Mouse (Mus musculus) cerebellum, postnatal 36 days (tissue): ENCODE measurements at regions not wholly inside any gene's neighbourhood (a gene's known extent, or its start where the extent isn't known, plus 50 kb on each side); places are given as distances from the start of the nearest gene placed in this dataset.
"Not testable (repeated sequence)": the region's sequence is repeated elsewhere in the genome, so short reads cannot be mapped to it uniquely, and the experiment has no call there.

Experiments used
- DNase-seq, 2 experiments: peaks; one replicate each; pipeline ENCODE4 v3.0.0; 2021 to 2022; ENCODE audit warnings: mixed read lengths in 2 of 2

DNA sequence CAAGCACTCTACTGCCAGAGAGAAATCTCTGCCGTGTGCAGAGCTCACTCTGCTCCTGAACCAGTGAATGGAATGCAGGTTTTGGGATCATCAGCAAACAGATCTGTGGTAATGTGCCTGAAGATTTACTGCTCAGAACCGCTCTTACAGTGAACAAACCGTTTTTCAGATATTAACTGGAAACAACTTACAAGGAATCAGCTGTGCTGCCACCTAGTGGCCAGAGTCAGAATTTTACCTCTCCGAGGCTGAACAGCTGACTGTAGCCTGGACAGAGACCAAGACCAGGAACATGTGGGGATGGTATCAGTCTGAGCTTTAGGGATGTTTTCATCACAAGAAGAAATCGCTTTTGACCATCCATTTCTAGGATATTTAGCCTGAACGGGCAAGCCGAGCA, 65.3 kb downstream of the Gm15023 start:
- peak in 1 of 2 experiments; percentile 28 for DNase-seq

DNA sequence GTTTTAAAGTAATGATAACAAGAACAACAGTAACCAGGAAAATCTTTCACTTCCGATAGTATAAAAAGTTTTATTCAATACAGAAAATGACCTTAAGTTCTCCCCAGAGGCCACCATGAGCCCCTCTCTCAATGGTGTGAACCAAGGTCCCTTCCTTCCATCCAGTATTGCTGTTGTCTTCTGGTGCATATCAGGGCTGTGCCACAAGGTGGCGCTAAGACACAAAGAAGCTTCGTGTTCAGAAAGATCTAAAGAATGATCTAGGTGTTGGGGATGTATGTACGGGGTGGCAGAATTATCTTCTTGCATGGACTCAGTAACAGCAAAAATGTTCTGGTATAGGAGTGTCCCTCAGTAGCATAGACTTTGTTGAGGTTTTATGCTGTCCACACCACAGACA, 66.6 kb downstream of the Gm15023 start:
- DNase-seq: peak; percentile 14 to 16

DNA sequence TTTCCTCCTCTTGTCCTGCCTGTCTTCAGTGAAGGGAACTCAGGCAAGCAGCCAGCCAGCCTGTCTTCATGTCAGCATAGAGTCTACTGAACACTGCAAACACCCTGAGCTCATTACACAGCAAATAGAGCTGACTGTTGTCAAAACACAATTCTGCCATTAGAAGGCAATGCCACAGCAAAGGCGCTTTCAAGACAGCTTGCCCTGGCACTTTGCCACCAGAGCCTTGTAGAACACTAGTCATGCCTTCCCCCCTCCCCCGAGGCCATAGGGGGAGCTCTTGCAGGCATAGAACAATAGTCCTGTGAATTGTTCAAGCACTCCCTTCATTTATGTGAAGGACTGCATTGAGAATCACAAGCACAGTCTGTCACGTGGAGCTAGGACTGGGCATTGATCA, 75.8 kb downstream of the Gm15023 start:
- DNase-seq: no peak

DNA sequence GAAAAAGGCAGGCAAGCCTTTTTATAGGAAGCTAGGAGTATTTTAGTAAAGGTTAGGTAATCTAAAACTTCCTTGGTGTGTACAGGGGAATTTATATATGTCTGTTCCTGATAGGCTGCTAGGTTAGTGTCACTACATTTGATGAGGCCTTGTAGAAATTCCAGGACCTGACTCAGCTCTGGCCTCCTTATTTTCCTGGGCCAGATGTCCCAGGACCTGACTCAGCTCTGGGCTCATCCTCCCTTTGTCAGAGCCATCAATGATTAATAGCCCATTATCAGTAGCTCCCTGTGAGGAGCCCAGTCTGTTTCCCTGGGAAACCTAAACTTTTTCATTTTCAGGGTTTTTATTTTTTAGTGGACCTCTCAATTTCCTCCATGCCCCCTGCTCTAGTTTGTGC, 79.3 kb downstream of the Gm15023 start:
- DNase-seq: no peak

DNA sequence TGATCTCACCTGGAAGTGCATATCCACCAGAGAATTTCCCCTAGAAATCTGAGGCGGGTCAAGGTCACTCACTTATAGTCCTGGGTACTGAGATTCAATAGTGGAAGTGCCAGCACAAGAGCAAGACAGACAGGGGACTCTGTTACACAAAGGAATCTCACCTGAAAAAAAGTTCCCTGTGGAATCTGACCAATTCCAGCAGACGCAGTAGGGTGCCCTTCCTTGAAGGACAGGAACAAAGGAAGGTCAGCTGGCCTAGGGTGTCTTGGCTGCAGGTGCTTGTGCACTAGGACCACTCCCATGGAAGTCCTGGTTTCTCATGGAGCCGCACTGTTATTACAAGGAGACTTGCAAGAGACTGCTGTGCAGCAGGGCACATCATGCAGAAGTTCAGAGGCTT, 81.2 kb downstream of the Gm15023 start:
- no peak for DNase-seq

DNA sequence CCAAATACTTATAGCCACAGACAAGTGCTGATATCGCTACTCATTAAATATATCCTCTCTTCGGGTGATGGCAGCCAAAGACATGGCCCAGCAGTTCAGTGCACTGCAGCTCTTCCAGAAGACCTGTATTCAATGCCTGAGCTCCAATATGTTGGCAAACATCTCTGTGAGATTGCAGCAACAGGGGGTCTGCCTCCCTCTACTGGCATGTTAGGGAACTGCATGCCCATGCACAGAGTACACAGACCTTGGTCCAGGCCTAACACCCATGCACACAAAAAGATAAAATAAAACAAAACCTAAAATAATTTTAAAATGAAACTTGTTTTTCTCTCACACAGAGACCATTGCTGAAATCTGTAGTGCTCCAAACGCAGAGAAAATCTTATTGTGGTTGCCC, 82.1 kb upstream of the Zmat1 start:
- peak; percentile 38 to 55 for DNase-seq

DNA sequence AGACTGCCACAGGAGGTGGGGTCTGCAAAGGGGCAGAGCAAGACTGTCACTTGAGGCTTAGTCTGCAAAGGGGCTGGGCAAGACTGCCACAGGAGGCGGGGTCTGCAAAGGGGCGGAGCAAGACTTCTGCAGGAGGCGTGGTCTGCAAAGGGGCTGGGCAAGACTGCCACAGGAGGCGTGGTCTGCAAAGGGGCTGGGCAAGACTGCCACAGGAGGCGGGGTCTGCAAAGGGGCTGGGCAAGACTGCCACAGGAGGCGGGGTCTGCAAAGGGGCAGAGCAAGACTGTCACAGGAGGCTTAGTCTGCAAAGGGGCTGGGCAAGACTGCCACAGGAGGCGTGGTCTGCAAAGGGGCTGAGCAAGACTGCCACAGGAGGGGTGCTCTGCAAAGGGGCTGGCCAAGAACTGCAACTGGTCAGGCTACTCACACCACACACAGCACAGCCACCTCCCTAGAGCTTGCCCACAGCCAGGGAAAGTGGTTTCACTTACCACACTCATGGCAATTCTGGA, 78.1 kb upstream of the Zmat1 start:
- not testable (repeated sequence) for DNase-seq

DNA sequence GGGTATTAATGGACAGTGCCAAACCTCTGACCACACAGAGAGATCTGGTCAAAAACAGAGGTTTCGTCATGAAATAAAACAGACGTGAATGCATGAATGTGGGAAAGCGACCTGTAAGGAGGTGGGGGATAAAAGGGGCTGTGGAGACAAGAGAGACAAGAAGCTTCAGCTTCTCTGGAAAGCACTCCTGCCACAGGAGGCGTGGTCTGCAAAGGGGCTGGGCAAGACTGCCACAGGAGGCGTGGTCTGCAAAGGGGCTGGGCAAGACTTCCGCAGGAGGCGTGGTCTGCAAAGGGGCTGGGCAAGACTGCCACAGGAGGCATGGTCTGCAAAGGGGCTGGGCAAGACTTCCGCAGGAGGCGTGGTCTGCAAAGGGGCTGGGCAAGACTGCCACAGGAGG, 77.6 kb upstream of the Zmat1 start:
- DNase-seq: not testable (repeated sequence)

DNA sequence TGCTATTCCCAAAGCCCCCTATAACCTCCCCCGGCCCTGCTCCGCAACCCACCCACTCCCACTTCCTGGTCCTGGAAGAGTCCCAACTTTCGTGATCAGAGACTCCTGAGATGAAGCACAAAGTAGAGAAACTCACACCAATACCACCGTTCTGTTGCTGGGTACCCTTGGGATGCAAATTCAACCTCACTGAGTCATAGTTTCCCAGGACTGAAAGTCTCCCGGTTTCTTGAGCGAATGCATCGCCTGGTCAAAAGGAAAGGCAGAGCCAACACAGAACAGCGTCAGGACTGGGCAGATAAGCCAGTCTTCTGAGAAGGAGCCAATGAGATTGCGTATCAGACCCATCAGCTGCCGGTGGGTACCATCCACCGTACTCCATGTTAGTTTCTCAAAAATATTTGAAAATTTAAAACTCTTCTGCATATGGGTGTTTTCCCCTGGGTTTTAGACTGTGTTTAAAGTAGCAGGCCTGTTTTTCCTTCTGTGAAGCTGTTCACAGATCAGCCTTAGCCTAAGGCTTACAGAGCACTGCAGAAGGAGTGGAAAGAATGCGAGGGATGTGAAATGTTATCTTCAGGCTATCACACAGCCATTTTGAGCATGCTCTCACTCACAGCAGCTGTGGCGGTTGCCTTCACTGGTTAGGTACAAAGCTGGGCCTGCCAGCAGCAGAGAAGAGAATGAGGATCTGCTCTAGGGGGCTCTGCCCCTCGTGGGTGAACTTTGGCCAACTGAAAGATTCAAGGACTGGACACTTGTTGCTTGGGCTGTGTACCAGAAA, 77.0 kb upstream of the Zmat1 start:
- DNase-seq: not testable (repeated sequence)

DNA sequence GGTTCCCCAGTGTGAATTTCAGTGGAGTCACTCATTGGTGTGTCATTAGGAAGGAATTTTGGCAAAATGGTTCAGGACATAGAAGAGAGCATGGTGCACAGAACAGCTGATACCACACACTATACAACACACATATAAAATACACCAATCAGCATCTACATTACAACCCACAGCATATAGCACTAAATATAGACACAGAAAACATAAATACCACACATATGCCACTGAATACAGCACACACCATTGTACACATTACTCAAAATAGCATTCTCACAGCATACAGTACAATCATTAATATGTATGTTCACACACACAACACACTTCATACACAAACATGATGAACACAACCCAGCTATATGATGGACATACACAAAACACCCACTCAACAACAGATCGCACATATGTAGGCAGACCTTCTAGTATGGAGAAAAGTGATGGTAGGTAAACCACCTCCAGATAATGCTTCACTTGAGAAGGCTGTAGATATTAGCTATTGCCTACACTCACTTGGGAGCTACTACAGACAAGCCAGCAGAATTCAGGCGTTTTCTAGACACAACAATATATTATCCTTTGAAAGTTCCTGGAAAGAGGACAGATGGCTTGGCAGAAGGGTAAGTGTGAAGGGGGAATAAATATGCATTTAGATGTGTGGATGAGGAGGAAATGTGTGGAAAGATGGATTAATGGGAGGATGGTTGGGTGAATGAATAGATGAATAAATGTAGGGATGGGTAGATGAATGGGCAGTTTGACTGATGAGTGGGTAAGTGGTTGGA, 71.6 kb upstream of the Zmat1 start:
- no peak for DNase-seq

DNA sequence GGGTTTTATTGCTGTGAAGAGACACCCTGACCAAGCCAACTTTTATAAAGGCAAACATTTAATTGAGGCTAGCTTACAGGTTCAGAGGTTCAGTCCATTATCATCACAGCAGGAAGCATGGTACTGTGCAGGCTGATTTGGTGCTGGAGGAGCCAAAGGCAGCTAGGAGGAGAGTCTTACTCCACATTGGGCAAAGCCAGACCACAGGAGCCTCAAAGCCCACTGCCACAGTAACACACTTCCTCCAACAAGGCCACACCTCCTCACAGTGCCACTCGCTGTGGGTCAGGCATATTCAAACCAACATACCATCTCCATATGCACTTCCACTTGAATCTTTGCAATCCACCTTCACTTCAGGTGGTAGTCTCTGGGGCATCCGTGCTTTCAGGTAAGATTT, 70.4 kb upstream of the Zmat1 start:
- no peak for DNase-seq

DNA sequence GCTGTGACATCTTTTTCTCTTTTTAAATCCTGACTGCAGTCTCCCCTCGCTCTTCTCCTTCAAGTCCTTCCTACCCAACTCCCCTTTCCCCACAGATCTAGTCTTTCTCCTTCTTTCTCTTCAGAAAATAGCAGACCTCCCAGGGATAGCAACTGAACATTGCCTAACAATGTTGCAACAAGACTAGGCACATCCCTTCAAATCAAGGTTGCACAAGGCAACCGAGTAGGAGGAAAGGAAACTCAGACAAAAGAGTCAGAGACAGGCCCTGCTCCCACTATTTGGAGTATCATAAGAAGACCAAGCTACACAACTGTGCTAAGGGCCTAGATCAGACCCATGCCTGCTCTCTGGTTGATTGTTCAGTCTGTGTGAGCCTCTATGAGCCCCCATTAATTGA, 66.9 kb upstream of the Zmat1 start:
- DNase-seq: no peak

DNA sequence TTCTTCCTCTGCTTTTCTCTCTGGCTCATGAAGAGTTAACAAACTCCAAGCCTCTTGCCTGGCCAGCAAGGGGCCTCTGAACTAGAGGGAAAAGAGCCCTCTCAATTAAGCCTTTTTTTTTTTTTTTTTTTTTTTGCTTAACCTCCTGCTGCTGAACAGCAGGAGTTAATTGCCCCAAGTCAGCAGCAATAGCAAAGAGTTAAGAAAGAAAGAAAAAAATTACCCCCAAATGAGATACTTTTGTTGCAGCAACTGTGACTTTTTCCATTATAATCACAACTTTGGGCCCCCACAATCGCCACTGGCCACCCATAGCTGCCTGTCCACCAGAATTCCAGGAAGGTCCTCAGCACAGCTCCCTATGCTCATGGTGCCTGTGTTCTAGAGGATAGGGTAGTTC, 60.4 kb upstream of the Zmat1 start:
- no peak for DNase-seq

DNA sequence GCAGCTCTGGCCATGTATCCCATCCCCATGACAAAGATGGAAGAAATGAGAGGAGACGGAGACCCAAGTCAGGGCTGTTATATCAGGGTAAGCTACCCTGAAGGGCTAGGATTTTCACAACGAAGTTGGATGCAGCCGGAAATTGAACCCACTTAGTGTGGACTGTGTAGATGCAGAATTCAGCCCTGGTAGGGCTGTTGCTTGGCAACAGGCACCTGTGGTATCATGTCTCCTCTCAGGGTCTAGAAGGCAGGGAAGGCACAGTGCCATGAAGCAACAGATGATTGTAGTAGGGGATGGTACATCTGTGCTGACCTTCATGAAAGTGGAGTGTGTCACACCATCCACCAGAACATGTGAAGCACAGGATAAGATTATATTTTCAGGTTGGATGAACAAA, 51.2 kb upstream of the Zmat1 start:
- DNase-seq: no peak

DNA sequence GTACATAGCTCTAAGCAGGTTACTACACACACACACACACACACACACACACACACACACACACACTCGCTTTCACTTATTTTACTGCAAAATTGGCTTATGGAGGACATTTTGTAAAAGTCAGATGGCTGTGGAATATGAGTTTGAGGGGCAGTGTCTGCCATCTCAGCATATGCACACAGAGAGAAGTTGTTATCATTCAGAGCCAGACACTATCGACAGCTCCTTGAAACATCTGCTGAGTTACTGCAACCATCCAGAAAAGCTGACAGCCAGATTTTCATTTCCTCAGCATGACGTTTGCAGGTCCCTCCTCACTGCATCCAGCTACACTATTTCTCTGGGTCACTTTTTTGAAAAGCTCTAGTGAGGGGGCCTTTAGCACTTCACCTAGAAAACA, 49.9 kb upstream of the Zmat1 start:
- no peak for DNase-seq
